12 mouse cellular contexts compared by ENCODE assay signal in the genomic region with DNA sequence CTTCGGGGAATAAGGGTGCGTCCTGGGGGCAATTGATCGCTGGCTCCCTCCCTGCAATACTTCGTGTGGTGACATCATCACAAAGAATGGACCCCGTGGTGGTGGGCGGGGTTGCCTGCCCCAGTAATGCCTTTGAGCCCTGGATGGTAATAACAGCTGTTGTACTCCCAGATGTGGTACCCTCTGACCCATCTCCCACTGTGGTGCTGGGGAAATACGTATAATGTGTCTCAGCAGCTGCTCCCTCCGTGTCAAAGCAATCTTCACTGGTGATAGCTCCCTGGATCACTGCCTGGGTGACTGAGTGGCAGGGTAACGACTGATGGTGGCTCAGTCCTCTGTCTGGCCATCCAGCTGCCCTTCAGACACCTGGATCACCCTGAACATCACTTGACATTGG. TPM values are rescaled to one million over a fixed set of nuclear protein-coding genes. Genes with fewer than 3 reads are reported as not detected.
A peak's percentile ranks its signal among the peaks of the same experiment; 100 is the strongest.
DNase-seq lines count a peak whose midpoint lies in the region; ATAC-seq and TF ChIP-seq lines count a peak whose summit lies in the region.
"Had no signal": no experiment of that assay in that cellular context is flagged by ENCODE, and none has a peak within 500 bp of the region (broad histone marks: within the 10 kb centered on the region; RNA-seq: fewer than 3 reads in every experiment).

No protein-coding gene starts in this region.

- DNase-seq in forebrain, embryonic 14.5 days (ENCODE audit: low spot score) = no peak
- peak; percentile 19 for DNase-seq in limb, embryonic 11.5 days (ENCODE audit: low spot score)
- DNase-seq in limb, embryonic 10.5 days (ENCODE audit: low spot score) = no peak
- DNase-seq in testis, postnatal 10 days (ENCODE audit: low spot score) = no peak
- no peak for DNase-seq in ovary, postnatal 14 days (ENCODE audit: low spot score)
- DNase-seq in cerebellum, adult 18-20 months = no peak
- DNase-seq: cerebellum, adult 11-12 months; heart, postnatal 14 days; right cerebral cortex, postnatal 14 days had no signal

- WGBS in forebrain, embryonic 14.5 days = 51% methylated on average over 9 of the region's 9 CpGs
- WGBS in forebrain, embryonic 15.5 days = 39% methylated on average over 9 of the region's 9 CpGs
- 46% methylated on average over 9 of the region's 9 CpGs for WGBS in limb, embryonic 11.5 days
- 36% methylated on average over 9 of the region's 9 CpGs for WGBS in limb, embryonic 10.5 days

- ATAC-seq in forebrain, embryonic 14.5 days = 0 out of 2 replicates have a peak, but pooled peaks have one; percentile 18
- no peak for ATAC-seq in forebrain, embryonic 15.5 days (replicated peaks)
- ATAC-seq in limb, embryonic 11.5 days (ENCODE audit: insufficient number of reproducible peaks, low FRiP score, low TSS enrichment, low read depth) = no peak

- TF ChIP-seq CTCF in testis, adult 2 months (IDR thresholded peaks at IDR 0.05; ENCODE audit: control insufficient read depth, insufficient read depth, insufficient replicate concordance, low read depth, low read length) = no peak

- no peaks in the 10 kb centered on the region for H3K4me1 ChIP-seq in forebrain, embryonic 14.5 days (ENCODE audit: control insufficient read depth, insufficient read depth, low read length)
- H3K4me1 ChIP-seq in forebrain, embryonic 15.5 days = no peaks in the 10 kb centered on the region
- H3K4me1 ChIP-seq in limb, embryonic 11.5 days (ENCODE audit: control insufficient read depth, insufficient read depth, low read length) = no peaks in the 10 kb centered on the region
- no peaks in the 10 kb centered on the region for H3K4me1 ChIP-seq in limb, embryonic 10.5 days
- H3K4me1 ChIP-seq in testis, adult 2 months (ENCODE audit: control insufficient read depth, insufficient read depth, low read length) = no peaks in the 10 kb centered on the region; the same call in 1 of the 2 replicates

- no peak for TF ChIP-seq POLR2A in testis, adult 2 months (IDR thresholded peaks at IDR 0.05; ENCODE audit: control insufficient read depth, low read depth, low read length)

- no peak overlapping the region for H3K9ac ChIP-seq in forebrain, embryonic 14.5 days (ENCODE audit: low read length)
- no peak overlapping the region for H3K9ac ChIP-seq in forebrain, embryonic 15.5 days (replicated peaks)
- H3K9ac ChIP-seq in limb, embryonic 11.5 days (ENCODE audit: low read length) = no peak overlapping the region

- H3K27me3 ChIP-seq in forebrain, embryonic 14.5 days (replicated peaks; ENCODE audit: control insufficient read depth, insufficient read depth, low read length) = no peaks in the 10 kb centered on the region
- no peaks in the 10 kb centered on the region for H3K27me3 ChIP-seq in forebrain, embryonic 15.5 days
- no peaks in the 10 kb centered on the region for H3K27me3 ChIP-seq in limb, embryonic 11.5 days (ENCODE audit: control insufficient read depth, insufficient read depth, low read length)
- H3K27me3 ChIP-seq in limb, embryonic 10.5 days (ENCODE audit: low read depth, poor library complexity, severe bottlenecking) = no peaks in the 10 kb centered on the region
- H3K27me3 ChIP-seq in testis, adult 2 months (ENCODE audit: control insufficient read depth, insufficient read depth, low read length) = no peaks in the 10 kb centered on the region

- H3K4me2 ChIP-seq in forebrain, embryonic 14.5 days (ENCODE audit: low read length) = no peak overlapping the region
- no peak overlapping the region for H3K4me2 ChIP-seq in forebrain, embryonic 15.5 days (replicated peaks)
- H3K4me2 ChIP-seq in limb, embryonic 11.5 days (ENCODE audit: low read depth, severe bottlenecking) = no peak overlapping the region
- H3K4me2 ChIP-seq: liver, embryonic 11.5 days had no signal

- no peak overlapping the region for H3K27ac ChIP-seq in forebrain, embryonic 14.5 days (ENCODE audit: low read depth, low read length)
- no peak overlapping the region for H3K27ac ChIP-seq in forebrain, embryonic 15.5 days (replicated peaks)
- no peak overlapping the region for H3K27ac ChIP-seq in limb, embryonic 11.5 days (replicated peaks; ENCODE audit: low read depth, low read length)
- H3K27ac ChIP-seq in limb, embryonic 10.5 days = no peak overlapping the region
- no peak overlapping the region for H3K27ac ChIP-seq in testis, adult 2 months (ENCODE audit: control insufficient read depth, insufficient read depth, low read depth, low read length)

- no peaks in the 10 kb centered on the region for H3K9me3 ChIP-seq in forebrain, embryonic 14.5 days (replicated peaks; ENCODE audit: control insufficient read depth, low read length)
- no peaks in the 10 kb centered on the region for H3K9me3 ChIP-seq in forebrain, embryonic 15.5 days
- no peaks in the 10 kb centered on the region for H3K9me3 ChIP-seq in limb, embryonic 11.5 days (ENCODE audit: control insufficient read depth, low read length)
- no peaks in the 10 kb centered on the region for H3K9me3 ChIP-seq in limb, embryonic 10.5 days (replicated peaks)

- no peaks in the 10 kb centered on the region for H3K36me3 ChIP-seq in forebrain, embryonic 14.5 days (ENCODE audit: control insufficient read depth, insufficient read depth, low read length)
- H3K36me3 ChIP-seq in forebrain, embryonic 15.5 days = no peaks in the 10 kb centered on the region
- H3K36me3 ChIP-seq in limb, embryonic 11.5 days (ENCODE audit: control insufficient read depth, insufficient read depth, low read length) = no peaks in the 10 kb centered on the region
- peaks cover 4% of the 10 kb centered on the region; the same call in 1 of the 2 replicates for H3K36me3 ChIP-seq in limb, embryonic 10.5 days
- H3K36me3 ChIP-seq in testis, adult 2 months (ENCODE audit: control insufficient read depth, insufficient read depth, low read length) = no peaks in the 10 kb centered on the region

- H3K4me3 ChIP-seq in forebrain, embryonic 14.5 days (ENCODE audit: low read depth, low read length) = no peak overlapping the region
- H3K4me3 ChIP-seq in forebrain, embryonic 15.5 days = no peak overlapping the region
- no peak overlapping the region for H3K4me3 ChIP-seq in limb, embryonic 11.5 days (ENCODE audit: low read depth, low read length)
- H3K4me3 ChIP-seq in limb, embryonic 10.5 days = no peak overlapping the region
- H3K4me3 ChIP-seq in testis, adult 2 months (ENCODE audit: control insufficient read depth, low read depth, low read length) = peak overlapping the region; percentile 6

RNA-seq across cellular contexts. Expression of gene Sh3bgrl, which starts 26.0 kb away (rescaled TPM):
- 99.3 and 152 TPM in 2 replicates for polyA plus RNA-seq in forebrain, embryonic 14.5 days (2014; fragmentation: Nextera tagmentation; extraction: Ambion mirVana)
- polyA plus RNA-seq in forebrain, embryonic 15.5 days (2015; fragmentation: Nextera tagmentation; extraction: Ambion mirVana) = 271 and 273 TPM in 2 replicates
- 170 and 173 TPM in 2 replicates for polyA plus RNA-seq in limb, embryonic 11.5 days (2014; fragmentation: Nextera tagmentation; extraction: Ambion mirVana)
- polyA plus RNA-seq in limb, embryonic 10.5 days (2016; fragmentation: Nextera tagmentation; extraction: Ambion mirVana) = 107 and 140 TPM in 2 replicates
- 2.1 and 3.1 TPM in 2 replicates for polyA plus RNA-seq in testis, adult 2 months (2012; rRNA removed)

Comparison
In these comparisons a context has a peak if more than half of its experiments do, and no peak if none do; other contexts are left out.
1. RNA of gene Sh3bgrl, which starts 26.0 kb away (polyA plus RNA-seq): 271 to 273 TPM in forebrain, embryonic 15.5 days, 170 to 173 TPM in limb, embryonic 11.5 days, 107 to 140 TPM in limb, embryonic 10.5 days and 99.3 to 152 TPM in forebrain, embryonic 14.5 days; 2.1 to 3.1 TPM in testis, adult 2 months; every median in the first group is over 10 times any median in the second.